Mouse (Mus musculus): ENCODE results near the gene Rsc1a1. TPM values are rescaled to one million over a fixed set of nuclear protein-coding genes. Genes with fewer than 3 reads are reported as not detected.
A peak's percentile ranks its signal among the peaks of the same experiment; 100 is the strongest.

Rsc1a1 gene
- polyA plus RNA-seq (2016; fragmentation: Nextera tagmentation; extraction: Ambion mirVana), result 0.82 TPM in 1 of 2 replicates, not detected in the other

GRCm38 (mm10) chr4:141685499-141685898 is at the start of gene Rsc1a1:
Rsc1a1 (minus strand) TSS chr4:141685599.
- Histone ChIP-seq H3K4me2 (no peak within 1 kb of the TSS), H3K9ac (no peak within 1 kb of the TSS), H3K4me3 (no peak within 1 kb of the TSS), H3K36me3 (peaks cover 65% of the 10 kb centered on the region), H3K27me3 (replicated peaks) (no peaks in the 10 kb centered on the region), H3K9me3 (replicated peaks) (no peaks in the 10 kb centered on the region), H3K4me1 (replicated peaks) (peaks cover 41% of the 10 kb centered on the region), H3K27ac (ENCODE audit: poor library complexity, severe bottlenecking) (no peak within 1 kb of the TSS)
- WGBS, result 96% methylated on average over 6 of the region's 6 CpGs
- no peak for ATAC-seq (ENCODE audit: insufficient number of reproducible peaks, low FRiP score)

- WGBS, result 29% methylated on average over 9 of the region's 9 CpGs
- H3K9ac ChIP-seq, result 0 out of 2 replicates have a peak overlapping the region, but pooled peaks have one; percentile 55
Measured at GRCm38 (mm10) chr4:141735206-141735560, 49.8 kb upstream of the Rsc1a1 start.

GRCm38 (mm10) chr4:141734446-141735205 is 49.2 kb upstream of the Rsc1a1 start:
- Histone ChIP-seq H3K27me3 (replicated peaks) (0 out of 2 replicates have a peak, but pooled peaks cover 5% of the 10 kb centered on the region), H3K4me1 (replicated peaks) (no peaks in the 10 kb centered on the region; the same call in 1 of the 2 replicates), H3K4me2 (peak overlapping the region; percentile 64), H3K4me3 (peak overlapping the region; percentile 42), H3K9ac (peak overlapping the region; percentile 55), H3K27ac (ENCODE audit: poor library complexity, severe bottlenecking) (peak overlapping the region; percentile 11; the same call in 1 of the 2 replicates), H3K9me3 (replicated peaks) (no peaks in the 10 kb centered on the region), H3K36me3 (no peaks in the 10 kb centered on the region)
- WGBS, result 9% methylated on average over 24 of the region's 24 CpGs
- ATAC-seq (ENCODE audit: insufficient number of reproducible peaks, low FRiP score), result peak; percentile 92

More at GRCm38 (mm10) chr4:141735206-141735560, 49.8 kb upstream of the Rsc1a1 start:
- no peaks in the 10 kb centered on the region; the same call in 1 of the 2 replicates for H3K4me1 ChIP-seq (replicated peaks)
- peak overlapping the region; percentile 64 for H3K4me2 ChIP-seq
- H3K4me3 ChIP-seq, result peak overlapping the region; percentile 42
- ATAC-seq (ENCODE audit: insufficient number of reproducible peaks, low FRiP score), result no peak
- H3K27me3 ChIP-seq (replicated peaks), result 0 out of 2 replicates have a peak, but pooled peaks cover 5% of the 10 kb centered on the region
- H3K27ac ChIP-seq (ENCODE audit: poor library complexity, severe bottlenecking), result no peak overlapping the region
- no peaks in the 10 kb centered on the region for H3K36me3 ChIP-seq
- peaks cover 3% of the 10 kb centered on the region; the same call in 1 of the 2 replicates for H3K9me3 ChIP-seq (replicated peaks)

GRCm38 (mm10) chr4:141731766-141732165 is 46.4 kb upstream of the Rsc1a1 start:
- WGBS, result 71% methylated on average over 5 of the region's 5 CpGs

GRCm38 (mm10) chr4:141730401-141730800 is 45.0 kb upstream of the Rsc1a1 start:
- 82% methylated on average over 13 of the region's 13 CpGs for WGBS
- H3K9me3 ChIP-seq (replicated peaks), result no peaks in the 10 kb centered on the region
- no peak overlapping the region for H3K9ac ChIP-seq
- H3K27ac ChIP-seq (ENCODE audit: poor library complexity, severe bottlenecking), result no peak overlapping the region
- H3K4me3 ChIP-seq, result no peak overlapping the region
- 0 out of 2 replicates have a peak, but pooled peaks cover 5% of the 10 kb centered on the region for H3K27me3 ChIP-seq (replicated peaks)
- H3K4me1 ChIP-seq (replicated peaks), result no peaks in the 10 kb centered on the region; the same call in 1 of the 2 replicates
- no peak overlapping the region for H3K4me2 ChIP-seq
- no peak for ATAC-seq (ENCODE audit: insufficient number of reproducible peaks, low FRiP score)
- no peaks in the 10 kb centered on the region for H3K36me3 ChIP-seq

More at GRCm38 (mm10) chr4:141731766-141732165, 46.4 kb upstream of the Rsc1a1 start:
- H3K9me3 ChIP-seq (replicated peaks), result no peaks in the 10 kb centered on the region
- H3K27me3 ChIP-seq (replicated peaks), result 0 out of 2 replicates have a peak, but pooled peaks cover 5% of the 10 kb centered on the region
- H3K4me2 ChIP-seq, result no peak overlapping the region
- no peak overlapping the region for H3K9ac ChIP-seq
- H3K4me1 ChIP-seq (replicated peaks), result no peaks in the 10 kb centered on the region; the same call in 1 of the 2 replicates
- ATAC-seq (ENCODE audit: insufficient number of reproducible peaks, low FRiP score), result no peak
- H3K36me3 ChIP-seq, result no peaks in the 10 kb centered on the region
- H3K4me3 ChIP-seq, result no peak overlapping the region
- H3K27ac ChIP-seq (ENCODE audit: poor library complexity, severe bottlenecking), result no peak overlapping the region

GRCm38 (mm10) chr4:141729266-141729665 is 43.9 kb upstream of the Rsc1a1 start:
- Histone ChIP-seq H3K9ac (no peak overlapping the region), H3K27me3 (replicated peaks) (0 out of 2 replicates have a peak, but pooled peaks cover 5% of the 10 kb centered on the region), H3K4me2 (no peak overlapping the region), H3K4me1 (replicated peaks) (no peaks in the 10 kb centered on the region; the same call in 1 of the 2 replicates), H3K36me3 (no peaks in the 10 kb centered on the region), H3K4me3 (no peak overlapping the region), H3K9me3 (replicated peaks) (no peaks in the 10 kb centered on the region), H3K27ac (ENCODE audit: poor library complexity, severe bottlenecking) (no peak overlapping the region)
- ATAC-seq (ENCODE audit: insufficient number of reproducible peaks, low FRiP score), result no peak
- 79% methylated on average over 3 of the region's 3 CpGs for WGBS

GRCm38 (mm10) chr4:141725738-141726137 is 40.3 kb upstream of the Rsc1a1 start:
- Histone ChIP-seq H3K27me3 (replicated peaks) (0 out of 2 replicates have a peak, but pooled peaks cover 3% of the 10 kb centered on the region), H3K4me1 (replicated peaks) (peaks cover 22% of the 10 kb centered on the region), H3K36me3 (peaks cover 2% of the 10 kb centered on the region; the same call in 1 of the 2 replicates), H3K4me3 (no peak overlapping the region), H3K27ac (ENCODE audit: poor library complexity, severe bottlenecking) (no peak overlapping the region), H3K4me2 (no peak overlapping the region), H3K9ac (no peak overlapping the region), H3K9me3 (replicated peaks) (no peaks in the 10 kb centered on the region)
- WGBS, result 57% methylated on average over 3 of the region's 3 CpGs
- no peak for ATAC-seq (ENCODE audit: insufficient number of reproducible peaks, low FRiP score)

- 77% methylated on average over 5 of the region's 5 CpGs for WGBS
- ATAC-seq (ENCODE audit: insufficient number of reproducible peaks, low FRiP score), result no peak
Measured at GRCm38 (mm10) chr4:141725277-141725676, 39.9 kb upstream of the Rsc1a1 start.

GRCm38 (mm10) chr4:141724594-141724993 is 39.2 kb upstream of the Rsc1a1 start:
- 64% methylated on average over 11 of the region's 11 CpGs for WGBS
- Histone ChIP-seq H3K27me3 (replicated peaks) (no peaks in the 10 kb centered on the region), H3K36me3 (peaks cover 12% of the 10 kb centered on the region), H3K9me3 (replicated peaks) (0 out of 2 replicates have a peak, but pooled peaks cover 3% of the 10 kb centered on the region), H3K27ac (ENCODE audit: poor library complexity, severe bottlenecking) (no peak overlapping the region), H3K4me2 (no peak overlapping the region), H3K4me3 (no peak overlapping the region), H3K9ac (no peak overlapping the region), H3K4me1 (replicated peaks) (peaks cover 30% of the 10 kb centered on the region)
- ATAC-seq (ENCODE audit: insufficient number of reproducible peaks, low FRiP score), result no peak

More at GRCm38 (mm10) chr4:141725277-141725676, 39.9 kb upstream of the Rsc1a1 start:
- H3K36me3 ChIP-seq, result peaks cover 6% of the 10 kb centered on the region
- no peak overlapping the region for H3K27ac ChIP-seq (ENCODE audit: poor library complexity, severe bottlenecking)
- no peak overlapping the region for H3K9ac ChIP-seq
- no peaks in the 10 kb centered on the region for H3K9me3 ChIP-seq (replicated peaks)
- H3K4me2 ChIP-seq, result no peak overlapping the region
- H3K4me3 ChIP-seq, result no peak overlapping the region
- no peaks in the 10 kb centered on the region for H3K27me3 ChIP-seq (replicated peaks)
- peaks cover 26% of the 10 kb centered on the region for H3K4me1 ChIP-seq (replicated peaks)

GRCm38 (mm10) chr4:141723673-141724068 is 38.3 kb upstream of the Rsc1a1 start:
- Histone ChIP-seq H3K36me3 (peaks cover 12% of the 10 kb centered on the region), H3K4me3 (peak overlapping the region; percentile 96), H3K9ac (peak overlapping the region; percentile 71), H3K4me1 (replicated peaks) (peaks cover 33% of the 10 kb centered on the region), H3K9me3 (replicated peaks) (0 out of 2 replicates have a peak, but pooled peaks cover 3% of the 10 kb centered on the region), H3K27ac (ENCODE audit: poor library complexity, severe bottlenecking) (peak overlapping the region; percentile 96; the same call in 1 of the 2 replicates), H3K4me2 (peak overlapping the region; percentile 77), H3K27me3 (replicated peaks) (no peaks in the 10 kb centered on the region)
- peak; percentile 54; the same call in 1 of the 2 replicates for ATAC-seq (ENCODE audit: insufficient number of reproducible peaks, low FRiP score)
- WGBS, result 12% methylated on average over 13 of the region's 13 CpGs

Measured in heart, embryonic 12.5 days (tissue).